Mouse (Mus musculus) liver, embryonic 16.5 days (tissue): ENCODE measurements around the gene Ubtf. TPM values are rescaled to one million over a fixed set of nuclear protein-coding genes. Genes with fewer than 3 reads are reported as not detected.
A peak's percentile ranks its signal among the peaks of the same experiment; 100 is the strongest.

Source experiments
- ATAC-seq: fragments of 200-750 bp; cut with Nextera tagmentation; 2 replicates; pipeline ENCODE4 v1.8.0; 2017; ENCODE audit warnings: low read depth, mild to moderate bottlenecking, moderate number of reproducible peaks, moderate library complexity
- H3K27ac ChIP-seq: fragments of 300-500 bp; sonication (generic); 2 replicates; pipeline ENCODE4 v1.5.1; 2014; ENCODE audit warnings: mild to moderate bottlenecking, low read length
- H3K27me3 ChIP-seq: fragments of 300-500 bp; sonication (generic); 2 replicates; pipeline ENCODE4 v1.6.1; 2014; ENCODE audit warnings: low read depth, low read length, mixed read lengths; ENCODE audit not compliant: control insufficient read depth, insufficient read depth
- H3K36me3 ChIP-seq: fragments of 300-500 bp; sonication (generic); 2 replicates; pipeline ENCODE4 v1.6.1; 2014; ENCODE audit warnings: mild to moderate bottlenecking; ENCODE audit not compliant: control insufficient read depth, insufficient read depth
- H3K4me1 ChIP-seq: fragments of 300-500 bp; sonication (generic); 2 replicates; pipeline ENCODE4 v1.6.1; 2014; ENCODE audit warnings: low read depth, low read length, mixed read lengths; ENCODE audit not compliant: control insufficient read depth
- H3K4me2 ChIP-seq: fragments of 300-500 bp; sonication (generic); 2 replicates; pipeline ENCODE4 v1.6.1; 2014; ENCODE audit warnings: low read depth, low read length, mixed read lengths
- H3K4me3 ChIP-seq: fragments of 300-500 bp; sonication (generic); 2 replicates; pipeline ENCODE4 v1.5.1; 2014; ENCODE audit warnings: low read depth, mild to moderate bottlenecking, low read length
- H3K9ac ChIP-seq: fragments of 300-500 bp; sonication (generic); 2 replicates; pipeline ENCODE4 v1.6.1; 2014; ENCODE audit warnings: low read depth, low read length
- H3K9me3 ChIP-seq: fragments of 300-500 bp; sonication (generic); replicated peaks from 2 replicates; pipeline ENCODE4 v1.6.1; 2016; ENCODE audit warnings: low read length; ENCODE audit not compliant: control insufficient read depth
- WGBS: fragments of 180-500 bp; shearing (Covaris S2); extraction: QIAGEN DNeasy Blood & Tissue Kit; methylation state at CpG from one replicate; pipeline ENCODE4 v1.1.7; 2014; ENCODE audit not compliant: insufficient replicate concordance; 5-methylcytosine and 5-hydroxymethylcytosine counted together
- polyA plus RNA-seq: library from polyadenylated mRNA; unstranded; fragments of >200 nt; fragmentation: Nextera tagmentation; extraction: Ambion mirVana; gene quantifications from 2 replicates; pipeline ENCODE4 v1.2.1, GENCODE M21; 2015

Ubtf gene
- polyA plus RNA-seq, 1 experiment from 2014 or later: 46.4 TPM

- H3K27ac ChIP-seq: no peak overlapping the region
- H3K27me3 ChIP-seq: peaks cover 2% of the 10 kb centered on the region; the same call in 1 of the 2 replicates
- no peaks in the 10 kb centered on the region for H3K36me3 ChIP-seq
- no peak overlapping the region for H3K4me2 ChIP-seq
- H3K9me3 ChIP-seq: no peaks in the 10 kb centered on the region
- no peak overlapping the region for H3K9ac ChIP-seq
- no peak for ATAC-seq
- 59% methylated on average over 3 of the region's 3 CpGs for WGBS
- H3K4me1 ChIP-seq: no peaks in the 10 kb centered on the region
- H3K4me3 ChIP-seq: no peak overlapping the region
Measured at GRCm38 (mm10) chr11:102330039-102330438, 10.5 kb upstream of the Ubtf start.

- Histone ChIP-seq H3K27ac (no peak overlapping the region), H3K4me3 (no peak overlapping the region), H3K9ac (no peak overlapping the region), H3K36me3 (no peaks in the 10 kb centered on the region), H3K9me3 (no peaks in the 10 kb centered on the region), H3K4me2 (no peak overlapping the region), H3K27me3 (peaks cover 2% of the 10 kb centered on the region), H3K4me1 (no peaks in the 10 kb centered on the region)
- ATAC-seq: no peak
Measured at GRCm38 (mm10) chr11:102329518-102329917, 10.0 kb upstream of the Ubtf start.

- Histone ChIP-seq H3K27ac (no peak overlapping the region), H3K36me3 (no peaks in the 10 kb centered on the region), H3K4me2 (no peak overlapping the region), H3K27me3 (peaks cover 10% of the 10 kb centered on the region), H3K4me1 (no peaks in the 10 kb centered on the region), H3K4me3 (no peak overlapping the region), H3K9me3 (no peaks in the 10 kb centered on the region), H3K9ac (no peak overlapping the region)
- WGBS: 63% methylated on average over 7 of the region's 7 CpGs
- no peak for ATAC-seq
Measured at GRCm38 (mm10) chr11:102327839-102328238, 8.3 kb upstream of the Ubtf start.

- Histone ChIP-seq H3K27me3 (peaks cover 11% of the 10 kb centered on the region), H3K4me1 (no peaks in the 10 kb centered on the region), H3K36me3 (no peaks in the 10 kb centered on the region), H3K4me2 (no peak overlapping the region), H3K4me3 (no peak overlapping the region), H3K9ac (no peak overlapping the region), H3K27ac (no peak overlapping the region), H3K9me3 (no peaks in the 10 kb centered on the region)
- no peak for ATAC-seq
- WGBS: 54% methylated on average over 5 of the region's 5 CpGs
Measured at GRCm38 (mm10) chr11:102327250-102327649, 7.7 kb upstream of the Ubtf start.

GRCm38 (mm10) chr11:102323516-102323915 is 4.0 kb upstream of the Ubtf start:
- peaks cover 15% of the 10 kb centered on the region for H3K27me3 ChIP-seq
- ATAC-seq: no peak

GRCm38 (mm10) chr11:102321931-102322330 is 2.4 kb upstream of the Ubtf start:
- no peaks in the 10 kb centered on the region for H3K9me3 ChIP-seq
- 79% methylated on average over 6 of the region's 6 CpGs for WGBS
- no peak overlapping the region for H3K4me3 ChIP-seq
- no peaks in the 10 kb centered on the region for H3K36me3 ChIP-seq
- ATAC-seq: no peak
- peaks cover 15% of the 10 kb centered on the region for H3K27me3 ChIP-seq
- H3K9ac ChIP-seq: no peak overlapping the region
- H3K27ac ChIP-seq: no peak overlapping the region
- H3K4me1 ChIP-seq: peaks cover 13% of the 10 kb centered on the region
- no peak overlapping the region for H3K4me2 ChIP-seq

More at GRCm38 (mm10) chr11:102323516-102323915, 4.0 kb upstream of the Ubtf start:
- Histone ChIP-seq H3K4me1 (peaks cover 13% of the 10 kb centered on the region), H3K4me3 (no peak overlapping the region), H3K27ac (no peak overlapping the region), H3K36me3 (no peaks in the 10 kb centered on the region), H3K4me2 (no peak overlapping the region), H3K9me3 (no peaks in the 10 kb centered on the region), H3K9ac (no peak overlapping the region)
- 59% methylated on average over 1 of the region's 1 CpGs for WGBS

GRCm38 (mm10) chr11:102320686-102321005 is 1.1 kb upstream of the Ubtf start:
- Histone ChIP-seq H3K27ac (peak overlapping the region; percentile 98), H3K9ac (peak overlapping the region; percentile 100), H3K27me3 (peaks cover 15% of the 10 kb centered on the region), H3K36me3 (no peaks in the 10 kb centered on the region; the same call in 1 of the 2 replicates), H3K4me2 (peak overlapping the region; percentile 100), H3K9me3 (no peaks in the 10 kb centered on the region), H3K4me3 (peak overlapping the region; percentile 99), H3K4me1 (peaks cover 21% of the 10 kb centered on the region)
- no peak for ATAC-seq
- WGBS: 33% methylated on average over 10 of the region's 10 CpGs

- H3K4me2 ChIP-seq: peak overlapping the region; percentile 100
- H3K27me3 ChIP-seq: peaks cover 15% of the 10 kb centered on the region
- peak overlapping the region; percentile 99 for H3K4me3 ChIP-seq
- peaks cover 2% of the 10 kb centered on the region for H3K36me3 ChIP-seq
- peaks cover 26% of the 10 kb centered on the region for H3K4me1 ChIP-seq
- peak overlapping the region; percentile 98 for H3K27ac ChIP-seq
- WGBS: 1% methylated on average over 38 of the region's 38 CpGs
- ATAC-seq: peak; percentile 8; the same call in 1 of the 2 replicates
- H3K9ac ChIP-seq: peak overlapping the region; percentile 100
- no peaks in the 10 kb centered on the region for H3K9me3 ChIP-seq
Measured at GRCm38 (mm10) chr11:102319941-102320685, 571 bp upstream of the Ubtf start.

- H3K9ac ChIP-seq: peak overlapping the region; percentile 100
- peak overlapping the region; percentile 100 for H3K4me2 ChIP-seq
- H3K27ac ChIP-seq: peak overlapping the region; percentile 98
- H3K36me3 ChIP-seq: peaks cover 14% of the 10 kb centered on the region
- under 1% methylated on average over 72 of the region's 84 CpGs for WGBS
- peak; percentile 46 for ATAC-seq
- H3K4me1 ChIP-seq: peaks cover 30% of the 10 kb centered on the region
- peak overlapping the region; percentile 99 for H3K4me3 ChIP-seq
- H3K9me3 ChIP-seq: no peaks in the 10 kb centered on the region
- H3K27me3 ChIP-seq: peaks cover 11% of the 10 kb centered on the region
Measured at GRCm38 (mm10) chr11:102318576-102319409, 749 bp downstream of the Ubtf start.
